Mouse (Mus musculus) mature B cell (primary cell): ENCODE results near the gene Mterf2.

Experiments used
- in situ Hi-C: fragments of 300-500 bp; cut with MboI; formaldehyde crosslinking; loops from 2 replicates; pipeline ENCODE4 v1.14.3; 2019

Mterf2 gene

DNA sequence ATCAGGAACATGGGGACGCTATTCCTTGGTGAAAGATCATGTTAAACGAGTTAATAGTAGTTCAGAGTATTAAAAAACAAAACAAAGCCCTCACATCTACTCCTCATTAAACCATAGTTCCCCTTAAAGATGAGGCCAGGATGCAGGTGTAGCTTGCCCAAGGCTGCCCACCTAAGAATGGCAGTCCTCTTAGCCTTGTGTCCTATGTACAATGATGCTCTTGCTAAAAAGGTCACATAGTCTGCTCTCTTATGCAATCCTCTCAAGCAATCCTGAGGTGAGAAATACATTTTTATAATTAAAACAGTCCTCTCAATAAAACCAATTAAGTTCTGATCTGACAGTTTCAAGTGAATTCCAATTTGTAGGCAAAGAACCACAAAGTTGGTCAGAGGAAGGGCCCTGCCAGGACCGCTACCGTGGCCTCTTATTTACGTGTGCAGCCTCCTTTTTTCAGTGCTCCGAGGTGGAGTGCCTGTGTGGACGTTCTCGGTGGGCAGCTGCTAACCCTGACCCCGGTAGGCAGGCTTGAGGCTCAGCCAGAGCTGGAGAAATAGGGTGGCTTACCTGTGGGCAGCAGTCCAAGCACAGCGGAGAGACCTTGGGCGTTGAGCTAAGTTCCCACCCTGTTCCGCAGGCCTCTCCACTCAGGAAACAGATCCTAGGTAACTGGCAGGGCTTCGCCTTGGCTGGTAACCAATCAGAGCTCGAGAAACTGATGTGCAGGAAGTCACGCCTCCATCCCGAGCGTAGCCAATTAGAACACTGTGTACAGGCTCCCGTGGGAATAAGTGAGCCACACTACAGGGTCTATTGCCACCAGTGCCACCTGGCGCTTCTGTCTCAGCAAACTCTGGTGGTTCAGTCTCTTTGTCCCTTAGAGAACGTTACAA lies at the start of gene Mterf2:
Mterf2 (minus strand) TSS at position 633 of the 893 bp plus-strand sequence.
- in situ Hi-C loops: no loop called here

DNA sequence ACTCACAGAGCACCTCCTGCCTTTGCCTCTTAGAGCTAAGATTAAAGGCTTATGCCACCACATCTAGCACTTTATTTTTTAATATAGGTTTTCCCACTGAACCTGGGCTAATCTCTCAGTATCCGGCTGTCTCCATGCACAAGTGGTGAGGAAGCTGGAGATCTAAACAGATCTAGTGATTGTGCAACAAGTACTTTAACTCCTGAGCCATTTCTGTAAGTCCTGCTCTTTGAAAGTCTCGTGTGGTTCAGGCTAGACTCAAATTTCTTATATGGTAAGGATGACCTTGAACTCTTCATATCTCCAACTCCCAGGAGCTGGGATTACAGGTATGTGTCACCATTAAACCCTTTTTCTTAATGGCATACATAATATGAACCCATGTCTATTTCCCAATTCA lies 48.8 kb upstream of the Mterf2 start:
- in situ Hi-C loops: no loop called here

DNA sequence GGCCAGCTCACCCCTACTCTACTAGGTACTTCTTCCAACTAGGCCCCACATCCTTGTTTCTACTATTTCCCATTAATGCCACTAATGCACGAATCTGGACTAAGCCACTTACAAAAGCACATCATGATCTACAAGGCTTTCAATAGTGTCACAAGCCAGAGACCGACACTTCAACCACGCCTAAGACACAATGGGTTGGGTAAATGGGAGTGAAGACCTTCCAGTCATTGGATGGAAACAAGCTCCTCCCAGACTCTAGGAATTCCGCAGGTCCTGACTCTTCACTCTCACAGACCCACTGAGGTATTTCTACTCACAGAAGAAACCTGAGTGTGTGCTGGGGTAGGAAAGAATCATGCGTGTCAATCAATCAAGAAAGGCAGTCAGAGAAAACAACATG lies 37.5 kb upstream of the Mterf2 start:
- in situ Hi-C loops: no loop called here

DNA sequence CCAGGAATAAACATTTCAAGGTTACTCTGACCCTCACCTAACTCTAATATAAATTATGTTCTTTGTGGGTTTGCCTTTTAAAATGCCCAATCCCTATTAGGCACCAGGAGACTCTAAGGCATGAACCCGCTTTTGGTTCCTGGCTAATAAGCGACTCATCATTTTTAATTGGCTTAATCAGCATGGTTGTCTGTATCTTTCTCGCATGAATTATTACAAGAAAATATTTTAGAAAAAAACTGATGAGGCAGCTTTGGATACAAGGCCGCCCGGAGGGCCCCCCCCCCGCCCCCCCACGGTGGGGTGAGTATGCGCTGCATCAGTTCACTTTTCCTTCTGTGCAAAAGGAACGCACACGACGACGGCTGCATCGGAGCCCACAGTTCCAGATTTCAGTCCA lies 37.0 kb upstream of the Mterf2 start:
- in situ Hi-C loops: no loop called here

DNA sequence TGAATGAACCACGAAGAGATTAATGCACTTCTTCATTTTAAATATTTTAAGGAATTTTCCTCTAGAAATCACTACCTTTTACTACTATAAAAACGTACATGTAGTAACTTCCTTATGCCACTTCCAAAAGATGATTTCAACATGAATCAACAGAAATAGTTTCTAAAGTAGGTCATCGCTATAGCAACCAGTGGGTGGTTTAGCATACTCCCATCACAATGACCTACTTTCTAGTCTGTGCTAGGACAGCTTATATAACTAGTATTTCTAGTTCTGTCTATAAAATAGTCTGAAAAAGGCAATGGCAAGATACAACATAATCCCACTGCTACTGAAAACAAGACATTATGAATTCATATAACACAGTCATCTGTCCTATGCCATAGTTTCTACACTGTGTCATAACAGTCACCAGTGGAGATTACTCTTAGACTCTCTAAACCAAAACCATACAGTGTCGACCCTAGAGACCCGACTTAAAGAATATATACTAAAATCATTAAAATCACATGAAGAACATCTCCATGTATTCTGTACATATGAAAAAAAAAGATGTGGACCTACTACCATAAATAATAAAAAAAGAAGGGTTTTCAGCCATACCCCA lies 34.0 kb upstream of the Mterf2 start:
- in situ Hi-C loops: no loop called here

DNA sequence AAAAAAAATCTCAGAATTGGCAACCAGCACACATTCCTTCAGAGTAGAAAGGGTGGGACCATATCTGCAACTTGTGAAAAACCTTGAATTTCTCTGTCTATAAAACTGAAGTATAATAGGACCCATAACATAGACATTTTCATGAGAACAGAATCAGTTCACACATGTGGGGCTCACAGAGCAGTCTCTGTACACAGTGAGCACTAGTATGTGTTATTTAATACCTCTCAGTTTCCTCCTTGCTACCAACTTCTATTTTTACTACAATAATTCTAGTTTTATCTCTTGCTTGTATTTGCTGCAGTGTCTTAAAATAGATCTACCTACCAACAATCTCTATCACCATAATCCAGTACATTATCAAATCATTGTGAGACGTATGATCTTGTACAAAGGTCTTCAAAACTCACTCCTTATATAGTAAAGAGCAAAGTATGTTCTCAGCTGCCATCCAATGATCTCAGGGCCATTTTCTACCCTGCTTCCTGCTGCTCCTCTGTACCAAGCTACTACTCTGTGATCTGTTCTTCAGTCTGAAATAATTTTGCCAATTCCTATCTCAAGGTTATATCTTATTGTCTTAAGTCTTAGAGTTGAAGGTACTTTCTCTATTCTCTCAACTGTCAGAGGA lies 32.3 kb upstream of the Mterf2 start:
- in situ Hi-C loops: no loop called here

DNA sequence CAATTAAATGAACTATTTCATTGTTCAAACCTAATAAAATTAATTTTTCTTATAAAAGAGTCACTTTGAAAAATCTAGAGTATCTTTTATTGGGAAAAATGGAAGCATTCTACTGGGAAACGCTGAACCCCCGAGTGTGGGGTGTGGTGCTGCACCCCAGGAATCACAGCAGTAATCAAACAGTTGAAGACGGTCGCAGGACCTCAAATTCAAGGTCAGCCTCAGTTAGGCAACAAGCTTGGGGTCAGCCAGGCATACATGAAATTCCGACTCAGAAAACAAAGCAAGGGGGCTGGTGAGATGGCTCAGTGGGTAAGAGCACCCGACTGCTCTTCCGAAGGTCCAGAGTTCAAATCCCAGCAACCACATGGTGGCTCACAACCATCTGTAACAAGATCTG lies 29.6 kb upstream of the Mterf2 start:
- in situ Hi-C loops: no loop called here

DNA sequence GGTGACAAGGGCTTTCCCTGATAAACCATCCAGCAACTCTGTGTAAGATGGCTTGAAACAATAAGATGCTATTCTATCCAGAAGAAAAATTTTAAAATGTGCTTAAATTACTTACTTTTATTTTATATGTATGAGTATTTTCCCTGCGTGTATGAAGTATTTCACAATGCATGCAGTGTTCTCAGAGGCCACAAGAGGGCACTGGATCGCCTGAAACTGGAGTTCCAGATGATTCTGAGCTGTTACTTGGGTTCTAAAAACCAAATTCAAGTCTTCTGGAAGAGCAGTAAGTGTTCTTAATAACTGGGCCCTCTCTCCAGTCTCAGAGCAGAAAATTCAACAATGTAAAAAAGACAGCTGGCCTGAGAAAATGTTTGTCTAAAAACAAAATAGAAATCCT lies 26.4 kb upstream of the Mterf2 start:
- in situ Hi-C loops: no loop called here

DNA sequence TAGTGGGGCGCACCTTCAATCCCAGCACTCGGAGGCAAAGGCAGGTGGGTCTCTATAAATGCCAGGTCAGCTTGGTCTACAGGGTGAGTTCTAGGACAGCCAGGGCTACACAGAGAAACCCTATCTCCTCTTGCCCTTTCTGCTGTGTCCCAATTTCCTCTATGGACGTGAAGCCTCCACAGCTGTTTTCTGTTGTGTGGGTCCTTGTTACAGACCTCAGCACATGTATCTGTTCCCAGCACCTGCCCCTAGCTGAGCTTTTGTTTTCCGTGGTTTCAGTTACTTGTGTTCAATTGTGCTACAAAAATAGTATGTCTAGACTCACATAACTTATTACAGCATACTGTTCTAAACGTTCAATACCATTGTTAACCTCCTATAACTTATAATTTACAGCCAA lies 21.4 kb upstream of the Mterf2 start:
- in situ Hi-C loops: no loop called here

DNA sequence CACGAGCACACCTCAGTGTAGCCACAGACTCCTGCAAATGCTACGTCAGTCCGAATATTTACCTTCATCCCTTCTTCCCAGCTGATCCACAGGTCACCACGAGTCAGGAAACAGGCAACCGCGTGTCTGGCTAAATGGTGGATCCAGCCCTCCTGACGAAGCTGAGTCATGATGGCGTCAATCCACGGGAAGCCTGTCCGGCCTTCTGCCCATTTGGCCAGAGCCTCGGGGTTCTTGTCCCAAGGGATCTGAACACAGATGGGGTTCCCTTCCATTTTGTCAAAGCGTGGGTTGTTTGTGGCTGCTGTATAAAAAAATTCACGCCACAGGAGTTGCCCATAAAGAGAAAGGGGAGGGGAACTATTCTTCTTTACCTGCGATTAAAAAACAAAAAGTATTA lies 18.5 kb upstream of the Mterf2 start:
- in situ Hi-C loops: no loop called here

DNA sequence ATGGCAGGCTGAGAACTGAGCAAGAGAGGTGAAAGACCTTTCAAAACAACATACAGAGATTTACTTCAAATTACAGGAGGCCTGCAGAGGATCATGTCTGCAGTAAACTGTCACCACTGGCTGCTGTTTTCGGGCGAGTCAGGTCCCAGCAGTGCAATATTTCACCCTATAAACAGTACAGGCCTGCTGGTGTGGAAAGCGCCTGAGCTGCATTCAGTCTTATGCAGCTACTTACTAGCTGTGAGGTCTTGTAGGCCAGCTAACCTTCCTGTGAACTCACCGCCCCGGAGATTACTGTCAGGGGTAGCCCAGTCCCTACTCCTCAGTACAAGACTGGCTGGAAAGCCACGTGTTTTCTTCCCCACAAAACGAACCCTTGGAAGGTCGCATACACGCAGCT lies 13.6 kb upstream of the Mterf2 start:
- in situ Hi-C loops: no loop called here

DNA sequence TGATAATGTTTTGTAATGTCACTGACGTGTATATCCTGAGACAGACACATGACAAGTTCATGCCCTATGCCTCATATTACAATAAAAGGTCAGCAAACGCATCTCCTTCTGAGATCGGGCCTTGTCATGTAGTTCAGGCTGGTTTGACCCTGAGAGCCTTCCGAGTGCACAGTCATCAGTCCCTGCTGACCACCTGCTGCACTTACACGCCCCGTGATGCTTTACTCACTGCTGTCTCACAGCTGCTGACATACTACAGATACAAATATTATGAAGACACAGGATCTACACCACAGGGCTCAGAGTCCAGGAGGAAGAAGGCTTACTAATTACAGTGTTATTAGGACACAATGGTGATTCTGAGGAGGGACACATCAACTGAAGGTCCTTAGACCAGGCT lies 8.7 kb upstream of the Mterf2 start:
- in situ Hi-C loops: no loop called here

DNA sequence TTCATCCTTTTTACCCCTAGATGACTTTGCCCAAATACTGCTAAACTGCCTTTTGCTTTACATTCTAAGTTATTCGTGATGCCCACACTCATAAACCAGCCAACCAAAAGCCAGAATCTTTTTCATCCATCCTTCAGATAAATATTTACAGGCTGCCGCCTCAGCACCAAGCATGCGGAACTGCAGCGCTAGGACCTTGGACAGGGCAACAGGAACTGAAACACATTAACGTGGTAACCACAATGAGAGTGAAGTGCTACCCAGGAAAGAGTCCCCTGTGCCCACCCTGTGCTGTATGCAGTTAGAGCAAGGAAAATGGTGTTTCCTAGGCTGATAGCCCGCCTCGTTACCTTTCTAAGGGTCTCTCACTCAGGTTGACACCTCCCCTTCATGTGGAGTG lies 626 bp upstream of the Mterf2 start:
- in situ Hi-C loops: no loop called here

DNA sequence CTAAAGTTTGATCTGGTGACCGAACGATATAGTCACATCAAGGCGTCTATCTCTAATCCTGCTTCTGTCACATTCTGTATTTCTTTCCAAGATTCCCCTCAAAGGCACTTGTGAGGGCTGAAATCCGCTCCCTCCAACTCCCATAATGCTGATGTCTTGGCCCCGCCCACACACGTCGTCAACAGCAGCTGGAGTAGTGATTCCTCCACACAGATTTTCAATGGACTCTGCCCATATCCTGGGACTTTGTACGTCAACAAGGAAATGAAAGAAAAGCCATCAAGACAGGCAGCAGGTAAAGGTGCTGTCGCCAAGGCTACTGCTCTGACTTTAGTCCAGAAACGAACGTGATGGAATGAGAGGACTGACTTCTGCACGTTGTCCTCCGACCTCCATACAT lies 2.6 kb downstream of the Mterf2 start:
- in situ Hi-C loops: no loop called here

DNA sequence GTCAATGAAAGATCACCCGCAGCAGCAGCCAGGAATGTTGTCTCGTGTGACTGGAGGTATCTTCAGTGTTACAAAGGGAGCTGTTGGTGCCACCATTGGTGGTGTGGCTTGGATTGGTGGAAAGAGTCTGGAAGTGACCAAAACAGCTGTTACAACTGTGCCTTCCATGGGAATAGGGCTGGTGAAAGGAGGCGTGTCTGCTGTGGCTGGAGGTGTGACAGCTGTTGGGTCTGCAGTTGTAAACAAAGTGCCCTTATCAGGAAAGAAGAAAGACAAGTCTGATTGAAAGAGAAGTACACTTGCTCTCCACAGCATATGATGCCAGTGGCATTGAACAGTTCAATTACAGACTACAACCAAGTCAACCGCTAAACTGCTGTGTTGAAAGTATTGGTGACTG lies 13.4 kb downstream of the Mterf2 start:
- in situ Hi-C loops: no loop called here

DNA sequence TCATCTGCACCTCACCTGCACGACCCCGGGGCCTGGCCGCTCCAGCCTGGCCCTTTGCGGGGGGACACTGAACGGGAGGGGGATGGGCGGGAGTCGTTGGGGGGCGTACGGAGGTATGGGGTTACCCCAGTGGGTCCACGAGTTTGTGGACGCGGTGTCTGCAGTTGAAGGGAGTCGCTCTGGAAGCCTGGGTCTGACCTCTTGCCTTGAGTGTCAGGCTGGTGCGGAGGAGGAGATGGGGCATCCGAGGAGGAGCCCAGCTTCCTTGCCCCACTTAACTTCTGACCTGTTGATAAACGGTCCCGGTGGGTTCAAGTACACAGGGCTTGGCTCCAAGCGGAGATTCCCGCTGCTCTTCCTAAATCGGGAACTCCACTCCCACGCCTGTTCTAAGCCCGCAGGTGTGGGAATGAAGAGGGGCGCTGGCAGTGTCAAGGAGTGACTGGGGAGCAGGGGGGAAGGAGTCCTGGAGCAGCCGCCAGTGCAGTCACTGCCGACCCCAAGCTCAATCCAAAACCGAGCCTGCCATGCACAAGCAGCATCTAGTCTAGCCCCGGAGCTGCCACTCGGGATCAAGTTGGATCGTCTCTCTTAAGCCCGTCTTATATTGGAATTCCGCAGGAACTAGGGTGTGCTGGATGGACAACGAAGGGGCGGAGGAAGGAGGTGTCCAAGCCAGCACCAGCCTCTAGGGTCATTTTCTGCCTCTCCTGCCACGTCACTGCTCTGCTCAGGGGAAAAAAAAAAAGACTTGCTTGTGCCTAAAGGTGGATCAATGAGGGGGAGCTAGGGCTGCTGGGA lies 24.5 kb downstream of the Mterf2 start:
- in situ Hi-C loops: no loop called here

DNA sequence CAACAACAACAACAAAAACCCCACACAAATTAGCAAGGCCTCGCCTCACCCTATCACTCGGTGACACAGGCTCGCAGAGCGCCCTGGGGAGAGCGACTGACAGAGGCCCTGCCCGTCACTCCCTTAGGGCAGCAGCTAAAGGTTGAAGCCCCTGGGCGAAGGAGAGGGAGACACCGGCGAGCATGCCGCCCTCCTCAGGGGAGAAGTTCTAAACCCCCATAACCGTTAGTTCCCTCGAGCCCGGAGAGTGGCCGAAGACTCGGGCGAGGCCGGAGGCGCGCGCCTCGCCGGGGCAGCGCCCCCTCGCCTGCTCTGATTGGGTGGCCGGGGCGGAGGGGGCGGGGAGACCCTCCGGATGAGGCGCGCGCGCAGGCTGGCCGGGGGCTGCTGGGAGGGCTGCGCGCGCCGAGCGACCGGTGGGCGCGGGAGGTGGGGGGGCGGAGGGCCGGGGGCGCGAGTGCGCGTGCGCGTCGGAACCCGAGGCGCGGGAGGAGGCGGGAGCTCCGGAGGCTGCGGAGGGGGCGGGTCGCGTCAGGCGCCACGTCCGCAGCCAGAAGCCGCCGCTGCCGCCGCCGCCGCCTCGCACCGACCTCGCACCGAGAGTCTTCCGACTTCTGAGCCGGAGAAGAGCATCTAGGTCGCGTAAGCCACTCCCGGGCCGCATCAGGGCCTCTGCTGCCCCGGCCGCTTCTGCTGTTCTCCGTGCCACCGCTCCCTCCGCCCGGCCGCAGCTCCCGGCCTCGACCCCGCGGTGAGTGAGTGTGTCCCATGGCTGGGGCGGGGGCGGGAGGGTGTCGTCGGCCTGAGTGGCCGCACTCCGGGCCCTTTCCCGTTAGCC lies 25.4 kb downstream of the Mterf2 start, which contains the start of the genes Fhl4 and Tmem263:
Fhl4 (minus strand) TSS at position 249 of the 838 bp plus-strand sequence.
Tmem263 (plus strand) TSS at position 381 of the 838 bp plus-strand sequence.
- in situ Hi-C loops: no loop called here

DNA sequence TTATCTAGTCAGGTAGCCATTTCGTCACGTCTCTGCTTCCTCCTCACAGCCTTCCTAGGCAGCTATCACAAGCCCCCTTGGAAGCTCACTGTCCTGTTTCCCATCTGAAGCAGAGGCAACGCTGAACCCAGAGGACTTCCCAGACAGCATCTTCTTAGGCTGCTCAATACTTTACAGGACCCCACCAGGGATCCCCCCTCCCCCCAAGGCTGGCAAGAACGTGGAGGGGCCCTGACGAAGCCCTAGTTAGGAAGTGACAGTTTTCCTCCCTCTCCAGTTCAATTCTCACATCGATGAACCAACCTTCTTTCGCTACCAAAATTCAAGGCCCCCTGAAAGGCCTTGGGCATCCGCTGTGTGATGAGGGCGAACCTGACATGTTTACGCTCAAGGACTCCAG lies 26.0 kb downstream of the Mterf2 start:
- in situ Hi-C loops: no loop called here

DNA sequence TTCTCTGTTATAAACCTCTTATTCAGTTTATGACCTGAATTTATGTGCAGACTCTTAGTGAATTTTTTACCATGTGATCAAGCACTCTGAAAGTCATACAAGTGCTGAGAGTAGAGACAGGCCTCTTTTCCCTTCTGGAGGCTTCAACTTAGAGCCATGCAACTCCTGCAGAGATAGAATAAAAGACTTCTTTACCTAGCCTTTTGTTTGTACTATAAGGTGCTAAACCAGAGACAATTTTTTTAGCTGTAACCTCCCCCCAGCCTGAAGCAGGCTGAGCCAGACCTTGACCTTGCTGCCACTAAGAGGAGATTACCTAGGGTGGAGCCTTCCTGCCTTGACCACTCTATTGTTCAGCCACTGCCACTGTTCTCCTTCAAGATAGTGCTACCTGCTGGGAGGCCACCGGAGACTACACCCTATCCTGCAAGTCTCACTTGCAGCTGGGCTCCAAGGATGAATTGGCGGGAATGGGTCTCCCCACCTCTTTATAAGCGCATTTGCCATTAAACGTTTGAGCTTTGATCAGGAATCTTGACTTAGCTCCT lies 56.1 kb downstream of the Mterf2 start:
- in situ Hi-C loops: no loop called here
